Mouse (Mus musculus) MEL (cell line): Measurements from ENCODE around the gene Hipk3. TPM values are rescaled to one million over a fixed set of nuclear protein-coding genes. Genes with fewer than 3 reads are reported as not detected.

Experiments used
- DNase-seq: peaks from one replicate; pipeline ENCODE4 v3.0.0; 2011; ENCODE audit warnings: low read depth, low spot score
- H3K27ac ChIP-seq: 2 replicates; pipeline ENCODE4 v1.5.1; 2012; ENCODE audit warnings: low read depth, mild to moderate bottlenecking, control low read depth, low read length, moderate library complexity; ENCODE audit not compliant: control insufficient read depth
- H3K27me3 ChIP-seq, 2 experiments: fragments of 150-350 bp in 1 of 2; sonication (generic) in 1 of 2; 2 replicates each; pipeline ENCODE4 v1.6.1; 2012; ENCODE audit warnings: low read length in 2 of 2, mild to moderate bottlenecking in 2 of 2, improper control_type of control experiment in 1 of 2, moderate library complexity in 1 of 2; ENCODE audit not compliant: insufficient read depth in 2 of 2, control insufficient read depth in 1 of 2
- H3K36me3 ChIP-seq, 2 experiments: 2 replicates each; pipeline ENCODE4 v1.6.1; 2012 to 2014; ENCODE audit warnings: low read length in 2 of 2, improper control_type of control experiment in 1 of 2, inconsistent platforms in 1 of 2, mild to moderate bottlenecking in 1 of 2; ENCODE audit not compliant: insufficient read depth in 2 of 2, control insufficient read depth in 1 of 2
- H3K4me1 ChIP-seq, 2 experiments: fragments of 150-350 bp in 1 of 2; sonication (generic) in 1 of 2; 2 replicates each; pipeline ENCODE4 v1.6.1; 2012; ENCODE audit warnings: low read length in 2 of 2, improper control_type of control experiment in 1 of 2, mild to moderate bottlenecking in 1 of 2; ENCODE audit not compliant: insufficient read depth in 2 of 2, control insufficient read depth in 1 of 2
- H3K4me3 ChIP-seq, 2 experiments: fragments of 150-350 bp in 1 of 2; sonication (generic) in 1 of 2; 2 replicates each; pipeline ENCODE4 v1.5.1; 2012; ENCODE audit warnings: low read depth in 2 of 2, low read length in 2 of 2, mild to moderate bottlenecking in 2 of 2, moderate library complexity in 2 of 2, control low read depth in 1 of 2, improper control_type of control experiment in 1 of 2; ENCODE audit not compliant: control insufficient read depth in 1 of 2, insufficient read depth in 1 of 2
- H3K79me2 ChIP-seq: 2 replicates; pipeline ENCODE4 v1.6.1; 2012; ENCODE audit warnings: mild to moderate bottlenecking, low read length, moderate library complexity; ENCODE audit not compliant: control insufficient read depth, poor library complexity, insufficient read depth
- H3K9ac ChIP-seq: 2 replicates; pipeline ENCODE4 v1.6.1; 2012; ENCODE audit warnings: low read depth, mild to moderate bottlenecking, control low read depth, low read length, moderate library complexity; ENCODE audit not compliant: control insufficient read depth, poor library complexity, severe bottlenecking
- H3K9me3 ChIP-seq: fragments of 150-350 bp; sonication (generic); replicated peaks from 2 replicates; pipeline ENCODE4 v1.6.1; 2012; ENCODE audit warnings: mild to moderate bottlenecking, low read length, improper control_type of control experiment, moderate library complexity; ENCODE audit not compliant: insufficient read depth
- BHLHE40 ChIP-seq: IDR thresholded peaks from 2 replicates; pipeline ENCODE4 v1.6.1; 2012; ENCODE audit warnings: low read depth, mild to moderate bottlenecking, inconsistent platforms, low read length, improper control_type of control experiment, borderline replicate concordance
- CHD2 ChIP-seq: IDR thresholded peaks from 2 replicates; pipeline ENCODE4 v1.6.1; 2011; ENCODE audit warnings: low read length, improper control_type of control experiment
- CTCF ChIP-seq, 3 experiments: IDR thresholded peaks in 2 of 3; conservative IDR thresholded peaks in 1 of 3; 2 replicates each; pipeline ENCODE4 v1.5.1; 2011 to 2012; ENCODE audit warnings: low read length in 3 of 3, low read depth in 2 of 3, mild to moderate bottlenecking in 2 of 3, improper control_type of control experiment in 1 of 3, inconsistent platforms in 1 of 3, mixed read lengths in 1 of 3, moderate library complexity in 1 of 3; ENCODE audit not compliant: control insufficient read depth in 1 of 3, insufficient read depth in 1 of 3, poor library complexity in 1 of 3, severe bottlenecking in 1 of 3
- E2F4 ChIP-seq: IDR thresholded peaks from 2 replicates; pipeline ENCODE4 v1.6.1; 2011; ENCODE audit warnings: low read depth, low read length, improper control_type of control experiment, borderline replicate concordance
- ELF1 ChIP-seq: IDR thresholded peaks from 2 replicates; pipeline ENCODE4 v1.6.1; 2014; ENCODE audit warnings: low read depth, mild to moderate bottlenecking, inconsistent platforms, low read length, improper control_type of control experiment, moderate library complexity
- EP300 ChIP-seq, 2 experiments: IDR thresholded peaks; 2 replicates each; pipeline ENCODE4 v1.6.1; 2011; ENCODE audit warnings: improper control_type of control experiment in 2 of 2, low read length in 2 of 2, low read depth in 1 of 2, mild to moderate bottlenecking in 1 of 2
- ETS1 ChIP-seq: IDR thresholded peaks from 2 replicates; pipeline ENCODE4 v1.6.1; 2012; ENCODE audit warnings: low read depth, mild to moderate bottlenecking, inconsistent platforms, low read length, improper control_type of control experiment, moderate library complexity
- GATA1 ChIP-seq: IDR thresholded peaks from 2 replicates; pipeline ENCODE4 v1.6.1; 2011; ENCODE audit warnings: low read depth, low read length, improper control_type of control experiment
- HCFC1 ChIP-seq: IDR thresholded peaks from 2 replicates; pipeline ENCODE4 v1.6.1; 2012; ENCODE audit warnings: low read depth, mild to moderate bottlenecking, inconsistent platforms, low read length, improper control_type of control experiment, moderate library complexity
- KAT2A ChIP-seq: conservative IDR thresholded peaks from 2 replicates; pipeline ENCODE4 v1.6.1; 2012; ENCODE audit warnings: low read depth, low read length, improper control_type of control experiment, inconsistent platforms
- MAFK ChIP-seq: IDR thresholded peaks from 2 replicates; pipeline ENCODE4 v1.6.1; 2011; ENCODE audit warnings: low read depth, mild to moderate bottlenecking, low read length, improper control_type of control experiment, borderline replicate concordance
- MEF2A ChIP-seq: IDR thresholded peaks from 2 replicates; pipeline ENCODE4 v1.6.1; 2014; ENCODE audit warnings: low read depth, mild to moderate bottlenecking, inconsistent platforms, low read length, improper control_type of control experiment; ENCODE audit not compliant: poor library complexity, insufficient replicate concordance, severe bottlenecking; ENCODE audit errors: extremely low read depth
- MXI1 ChIP-seq: IDR thresholded peaks from 2 replicates; pipeline ENCODE4 v1.6.1; 2011; ENCODE audit warnings: mild to moderate bottlenecking, low read depth, low read length, improper control_type of control experiment
- NELFE ChIP-seq: IDR thresholded peaks from 2 replicates; pipeline ENCODE4 v1.6.1; 2011; ENCODE audit warnings: low read depth, low read length, improper control_type of control experiment
- NRF1 ChIP-seq: IDR thresholded peaks from 2 replicates; pipeline ENCODE4 v1.6.1; 2014; ENCODE audit warnings: low read depth, mild to moderate bottlenecking, inconsistent platforms, low read length, improper control_type of control experiment, moderate library complexity; ENCODE audit not compliant: poor library complexity, insufficient read depth, severe bottlenecking
- POLR2A ChIP-seq, 2 experiments: IDR thresholded peaks; 2 replicates each; pipeline ENCODE4 v1.6.1; 2011 to 2012; ENCODE audit warnings: low read length in 2 of 2, mild to moderate bottlenecking in 2 of 2, control low read depth in 1 of 2, improper control_type of control experiment in 1 of 2, low read depth in 1 of 2, moderate library complexity in 1 of 2; ENCODE audit not compliant: control insufficient read depth in 1 of 2, insufficient read depth in 1 of 2, poor library complexity in 1 of 2
- RCOR1 ChIP-seq: IDR thresholded peaks from 2 replicates; pipeline ENCODE4 v1.6.1; 2012; ENCODE audit warnings: low read depth, mild to moderate bottlenecking, inconsistent platforms, low read length, improper control_type of control experiment
- SIN3A ChIP-seq: IDR thresholded peaks from 2 replicates; pipeline ENCODE4 v1.6.1; 2012; ENCODE audit warnings: low read length, improper control_type of control experiment, inconsistent platforms
- SMC3 ChIP-seq: IDR thresholded peaks from 2 replicates; pipeline ENCODE4 v1.6.1; 2011; ENCODE audit warnings: low read depth, low read length, improper control_type of control experiment
- TAL1 ChIP-seq: IDR thresholded peaks from 2 replicates; pipeline ENCODE4 v1.6.1; 2012; ENCODE audit warnings: mild to moderate bottlenecking, inconsistent platforms, low read length, moderate library complexity, mixed read lengths
- TCF12 ChIP-seq: IDR thresholded peaks from 2 replicates; pipeline ENCODE4 v1.6.1; 2014; ENCODE audit warnings: low read depth, mild to moderate bottlenecking, inconsistent platforms, low read length, improper control_type of control experiment, moderate library complexity
- USF1 ChIP-seq: IDR thresholded peaks from 2 replicates; pipeline ENCODE4 v1.6.1; 2014; ENCODE audit warnings: low read depth, mild to moderate bottlenecking, inconsistent platforms, low read length, improper control_type of control experiment, moderate library complexity
- polyA plus RNA-seq, 2 experiments: library from polyadenylated mRNA; stranded (reverse) in 1 of 2; unstranded in 1 of 2; fragments of >175 nt in 1 of 2; fragments of >200 nt in 1 of 2; gene quantifications; 2 replicates each; pipeline versions ENCODE4 v1.2.1 to v1.2.4; 2012; ENCODE audit warnings: low replicate concordance in 2 of 2, low read depth in 1 of 2; ENCODE audit not compliant: insufficient read length in 2 of 2, insufficient read depth in 1 of 2, missing spikeins in 1 of 2
- total RNA-seq: library from RNA; depleted of rRNA; stranded (reverse); fragments of 300-350 nt; gene quantifications from 2 replicates; pipeline ENCODE4 v1.2.3, GENCODE M21; 2012

Gene Hipk3
- total and polyA plus RNA-seq, 3 experiments: 11.9 to 19.4 (median 17.0) TPM

DNA sequence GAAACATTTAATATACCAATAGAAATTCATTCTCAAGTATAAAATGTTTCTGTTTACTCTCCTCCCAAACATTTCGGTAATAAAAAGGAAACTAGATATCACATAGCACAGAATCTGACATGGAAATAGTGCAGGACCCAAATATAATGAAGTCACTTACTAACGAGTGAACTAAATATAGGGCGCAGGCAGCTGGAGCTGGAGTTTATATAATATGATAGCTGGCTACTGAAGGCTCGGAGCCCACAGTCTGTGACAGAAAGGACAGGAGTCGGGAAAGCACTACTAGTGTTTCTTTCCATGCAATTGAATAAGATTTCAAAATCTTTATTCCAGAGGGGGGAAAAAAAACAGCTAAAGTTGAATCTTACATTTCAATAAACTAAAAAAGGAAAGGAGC, 25.8 kb downstream of the Hipk3 start:
- DNase-seq: no peak
- no peak overlapping the region for H3K4me3 ChIP-seq
- H3K79me2 ChIP-seq: peaks cover 16% of the 10 kb centered on the region
- no peaks in the 10 kb centered on the region for H3K9me3 ChIP-seq
- no peaks in the 10 kb centered on the region for H3K27me3 ChIP-seq
- H3K4me1 ChIP-seq: peaks cover 0 to 5% of the 10 kb centered on the region in 2 experiments; a peak in 1 of 4 replicates
- peaks cover 3 to 5% of the 10 kb centered on the region in 2 experiments; a peak in 3 of 4 replicates for H3K36me3 ChIP-seq
- H3K27ac ChIP-seq: no peak overlapping the region
- TF ChIP-seq TCF12 (no peak), NELFE (no peak), SMC3 (no peak), MEF2A (no peak), MXI1 (no peak), E2F4 (no peak), HCFC1 (no peak), POLR2A (IDR thresholded peaks at IDR 0.05; ENCODE audit: control insufficient read depth in 1 of 2, insufficient read depth in 1 of 2, low read depth in 1 of 2, low read length in 2 of 2, poor library complexity in 1 of 2) (no peak)
- TF ChIP-seq, all 39 proteins: peak for 0
- H3K9ac ChIP-seq: no peak overlapping the region

DNA sequence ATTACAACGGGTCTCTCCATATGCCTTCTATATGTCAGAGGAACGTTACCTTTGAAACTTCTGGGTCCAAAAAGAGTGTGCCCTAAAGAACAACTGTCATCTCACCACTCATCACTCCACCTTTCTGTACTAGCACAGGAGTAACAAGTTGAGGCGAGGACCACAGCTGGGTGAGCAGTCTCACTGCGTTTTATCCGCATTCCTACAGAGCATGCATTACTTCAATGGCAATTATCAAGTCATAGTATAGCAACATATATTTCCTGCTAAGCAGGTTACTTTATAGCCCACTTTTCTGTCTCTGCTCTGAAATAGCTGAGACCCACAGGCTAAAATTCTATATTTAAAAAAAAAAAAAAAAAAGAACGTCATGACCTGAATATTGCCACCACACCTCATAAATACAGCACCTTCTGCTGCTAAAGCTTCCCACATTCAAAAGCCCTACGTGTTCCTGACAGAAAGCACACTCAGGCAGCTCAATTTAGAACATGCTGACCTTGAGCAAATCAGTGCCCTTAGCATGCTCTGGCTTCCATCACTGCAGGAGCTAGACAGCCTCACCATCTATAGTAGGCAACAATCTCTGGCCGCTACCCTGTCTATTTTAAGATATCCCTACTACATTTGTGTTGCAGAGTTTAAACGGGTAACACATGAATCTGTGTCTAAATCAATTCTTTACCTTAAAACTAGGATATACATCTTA, 27.2 kb downstream of the Hipk3 start:
- no peak overlapping the region for H3K9ac ChIP-seq
- H3K27ac ChIP-seq: no peak overlapping the region
- H3K27me3 ChIP-seq: no peaks in the 10 kb centered on the region
- TF ChIP-seq BHLHE40: no peak
- TF ChIP-seq CHD2: no peak
- no peak for TF ChIP-seq RCOR1
- TF ChIP-seq TAL1: no peak
- no peak for TF ChIP-seq USF1
- no peak for TF ChIP-seq EP300 (IDR thresholded peaks at IDR 0.05; ENCODE audit: low read depth in 1 of 2, low read length in 2 of 2)
- no peak for TF ChIP-seq ETS1
- no peak for TF ChIP-seq NRF1
- no peak for TF ChIP-seq MAFK
- TF ChIP-seq KAT2A: no peak
- no peak for TF ChIP-seq CTCF (IDR thresholded peaks at IDR 0.05 in 2 of 3, conservative IDR thresholded peaks at IDR 0.05 in 1 of 3; ENCODE audit: control insufficient read depth in 1 of 3, insufficient read depth in 1 of 3, low read depth in 2 of 3, low read length in 3 of 3, poor library complexity in 1 of 3, severe bottlenecking in 1 of 3)
- no peak for TF ChIP-seq SIN3A
- TF ChIP-seq ELF1: no peak
- TF ChIP-seq GATA1: no peak
- no peaks in the 10 kb centered on the region for H3K9me3 ChIP-seq
- DNase-seq: no peak
- peaks cover 0 to 5% of the 10 kb centered on the region in 2 experiments; a peak in 1 of 4 replicates for H3K4me1 ChIP-seq
- H3K4me3 ChIP-seq: no peak overlapping the region
- peaks cover 3 to 5% of the 10 kb centered on the region in 2 experiments; a peak in 3 of 4 replicates for H3K36me3 ChIP-seq
- peaks cover 15% of the 10 kb centered on the region for H3K79me2 ChIP-seq
